Mouse (Mus musculus): ENCODE measurements around the gene Eif4b.

DNA sequence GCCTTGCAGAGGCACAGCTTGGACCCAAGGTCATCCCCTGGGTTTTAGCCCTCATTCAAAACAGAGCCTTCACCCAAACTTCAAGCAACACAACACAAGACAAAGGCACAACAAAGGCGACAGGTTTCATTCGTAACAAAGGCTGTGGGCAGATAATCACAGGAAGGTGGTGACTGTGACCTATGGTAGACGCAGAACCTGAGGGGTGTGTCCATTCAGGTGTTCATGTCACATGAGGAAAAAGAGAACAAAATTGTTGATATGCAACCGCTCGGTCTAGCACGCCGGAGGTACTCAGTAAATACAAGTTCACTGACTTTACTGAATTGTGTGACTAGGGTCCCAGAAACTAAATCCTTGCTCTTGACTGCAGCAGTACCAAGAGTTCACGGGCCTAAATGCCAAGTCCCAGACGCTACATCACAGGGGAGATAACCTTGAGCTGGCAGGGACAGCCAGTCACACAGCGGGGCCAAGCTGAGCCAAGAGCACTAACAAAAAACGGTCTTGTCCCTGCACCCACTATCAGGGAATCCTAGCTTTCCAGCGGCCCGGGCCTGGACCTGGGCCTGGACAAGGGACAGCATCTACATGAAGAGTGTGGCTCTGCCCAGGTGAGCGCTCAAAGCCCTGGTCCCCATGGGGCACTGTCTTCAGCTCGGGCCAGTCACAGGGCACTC lies 16.9 kb upstream of the Eif4b start:
- TF ChIP-seq CTCF (conservative IDR thresholded peaks at IDR 0.05; ENCODE audit: low read length) (no peak), NANOG (IDR thresholded peaks at IDR 0.05; ENCODE audit: borderline replicate concordance, low read length) (no peak), POU5F1 (IDR thresholded peaks at IDR 0.05; ENCODE audit: borderline replicate concordance, low read length) (no peak)

Data from E14TG2a.4 (cell line).